Mouse (Mus musculus) large intestine, adult 2 months (tissue): ENCODE measurements around the gene Fgfr2. TPM values are rescaled to one million over a fixed set of nuclear protein-coding genes. Genes with fewer than 3 reads are reported as not detected.

ENCODE experiments used
- DNase-seq: peaks from one replicate; pipeline ENCODE4 v3.0.0-alpha.2; 2012; ENCODE audit warnings: low read depth, low spot score
- WGBS: fragments of 180-500 bp; shearing (Covaris S2); methylation state at CpG from one replicate; pipeline ENCODE4 v1.1.7; 2018; 5-methylcytosine and 5-hydroxymethylcytosine counted together
- polyA plus RNA-seq: library from polyadenylated mRNA; depleted of rRNA; stranded (reverse); fragments of >200 nt; gene quantifications from 2 replicates; pipeline ENCODE4 v1.2.3, GENCODE M21; 2012

The Fgfr2 gene
- polyA plus RNA-seq, 1 experiment: 35.0 TPM

- 20% methylated on average over 26 of the region's 26 CpGs for WGBS
- no peak for DNase-seq
Observed at GRCm38 (mm10) chr7:132596557-132597250, 526.4 kb downstream of the Fgfr2 start.

GRCm38 (mm10) chr7:132595787-132596186, 527.4 kb downstream of the Fgfr2 start:
- WGBS: 89% methylated on average over 3 of the region's 3 CpGs
- DNase-seq: no peak

GRCm38 (mm10) chr7:132594325-132594724, 528.8 kb downstream of the Fgfr2 start:
- WGBS: 94% methylated on average over 2 of the region's 2 CpGs
- DNase-seq: no peak

- 78% methylated on average over 2 of the region's 2 CpGs for WGBS
- no peak for DNase-seq
Observed at GRCm38 (mm10) chr7:132593762-132594161, 529.4 kb downstream of the Fgfr2 start.

GRCm38 (mm10) chr7:132589610-132590009, 533.5 kb downstream of the Fgfr2 start:
- DNase-seq: no peak
- WGBS: 31% methylated on average over 5 of the region's 5 CpGs

- WGBS: 25% methylated on average over 5 of the region's 5 CpGs
- DNase-seq: no peak
Observed at GRCm38 (mm10) chr7:132587167-132587566, 536.0 kb downstream of the Fgfr2 start.

GRCm38 (mm10) chr7:132585695-132586491, 537.3 kb downstream of the Fgfr2 start:
- WGBS: 25% methylated on average over 3 of the region's 3 CpGs
- DNase-seq: no peak

GRCm38 (mm10) chr7:132581441-132581840, 541.7 kb downstream of the Fgfr2 start:
- 57% methylated on average over 2 of the region's 2 CpGs for WGBS

GRCm38 (mm10) chr7:132580511-132580910, 542.6 kb downstream of the Fgfr2 start:
- 36% methylated on average over 6 of the region's 6 CpGs for WGBS
- DNase-seq: no peak

More at GRCm38 (mm10) chr7:132581441-132581840, 541.7 kb downstream of the Fgfr2 start:
- no peak for DNase-seq

GRCm38 (mm10) chr7:132576891-132577290, 546.3 kb downstream of the Fgfr2 start:
- WGBS: 24% methylated on average over 4 of the region's 4 CpGs
- no peak for DNase-seq

GRCm38 (mm10) chr7:132576116-132576650, 547.0 kb downstream of the Fgfr2 start, which contains the start of gene Oat:
Gene Oat (minus strand): TSS chr7:132576398.
- DNase-seq: no peak
- WGBS: under 1% methylated on average over 49 of the region's 49 CpGs

GRCm38 (mm10) chr7:132575623-132576022, 547.5 kb downstream of the Fgfr2 start:
- WGBS: under 1% methylated on average over 13 of the region's 13 CpGs
- no peak for DNase-seq

- 25% methylated on average over 5 of the region's 5 CpGs for WGBS
- DNase-seq: no peak
Observed at GRCm38 (mm10) chr7:132574646-132575045, 548.5 kb downstream of the Fgfr2 start.

- no peak for DNase-seq
- 52% methylated on average over 6 of the region's 6 CpGs for WGBS
Observed at GRCm38 (mm10) chr7:132573205-132573604, 549.9 kb downstream of the Fgfr2 start.

- WGBS: 54% methylated on average over 3 of the region's 3 CpGs
- DNase-seq: no peak
Observed at GRCm38 (mm10) chr7:132572738-132573137, 550.4 kb downstream of the Fgfr2 start.

GRCm38 (mm10) chr7:132571481-132571880, 551.7 kb downstream of the Fgfr2 start:
- no peak for DNase-seq
- 35% methylated on average over 8 of the region's 8 CpGs for WGBS

- no peak for DNase-seq
- whole genome bisulfite sequencing: 49% methylated on average over 5 of the region's 5 CpGs
Observed at GRCm38 (mm10) chr7:132570071-132570470, 553.1 kb downstream of the Fgfr2 start.

GRCm38 (mm10) chr7:132568817-132569216, 554.3 kb downstream of the Fgfr2 start:
- WGBS: 67% methylated on average over 6 of the region's 6 CpGs
- DNase-seq: no peak

- 20% methylated on average over 1 of the region's 1 CpGs for WGBS
- no peak for DNase-seq
Observed at GRCm38 (mm10) chr7:132565831-132566230, 557.3 kb downstream of the Fgfr2 start.

GRCm38 (mm10) chr7:132559138-132559766, 563.9 kb downstream of the Fgfr2 start:
- 52% methylated on average over 3 of the region's 3 CpGs for WGBS
- DNase-seq: no peak
